Mouse (Mus musculus): Measurements from ENCODE around the gene Katnb1.

The Katnb1 gene

GRCm38 (mm10) chr8:95128750-95129260 lies 47.8 kb downstream of the Katnb1 start:
- no peaks in the 10 kb centered on the region for H3K27me3 ChIP-seq (ENCODE audit: insufficient read depth, low read length)
- TF ChIP-seq NANOG (IDR thresholded peaks at IDR 0.05; ENCODE audit: borderline replicate concordance, low read length), result no peak
- no peak for TF ChIP-seq POU5F1 (IDR thresholded peaks at IDR 0.05; ENCODE audit: borderline replicate concordance, low read length)
- no peak for TF ChIP-seq CTCF (conservative IDR thresholded peaks at IDR 0.05; ENCODE audit: low read length)
- H3K4me3 ChIP-seq (replicated peaks; ENCODE audit: low read length), result peak overlapping the region; percentile 7; the same call in 1 of the 2 replicates
- H3K4me1 ChIP-seq (replicated peaks; ENCODE audit: low read depth, low read length), result peaks cover 68% of the 10 kb centered on the region
- no peaks in the 10 kb centered on the region for H3K9me3 ChIP-seq (ENCODE audit: low read length)
- H3K36me3 ChIP-seq (ENCODE audit: insufficient read depth, low read length), result peaks cover 49% of the 10 kb centered on the region

GRCm38 (mm10) chr8:95130966-95131537 lies 50.1 kb downstream of the Katnb1 start:
- H3K4me1 ChIP-seq (replicated peaks; ENCODE audit: low read depth, low read length), result peaks cover 89% of the 10 kb centered on the region
- TF ChIP-seq NANOG (IDR thresholded peaks at IDR 0.05; ENCODE audit: borderline replicate concordance, low read length), result no peak
- TF ChIP-seq CTCF (conservative IDR thresholded peaks at IDR 0.05; ENCODE audit: low read length), result no peak
- TF ChIP-seq POU5F1 (IDR thresholded peaks at IDR 0.05; ENCODE audit: borderline replicate concordance, low read length), result no peak
- no peaks in the 10 kb centered on the region for H3K27me3 ChIP-seq (ENCODE audit: insufficient read depth, low read length)
- H3K9me3 ChIP-seq (ENCODE audit: low read length), result no peaks in the 10 kb centered on the region
- peaks cover 47% of the 10 kb centered on the region for H3K36me3 ChIP-seq (ENCODE audit: insufficient read depth, low read length)
- H3K4me3 ChIP-seq (replicated peaks; ENCODE audit: low read length), result peak overlapping the region; percentile 67

GRCm38 (mm10) chr8:95131983-95132382 lies 51.0 kb downstream of the Katnb1 start:
- Histone ChIP-seq H3K4me1 (replicated peaks; ENCODE audit: low read depth, low read length) (peaks cover 92% of the 10 kb centered on the region), H3K9me3 (ENCODE audit: low read length) (no peaks in the 10 kb centered on the region), H3K27me3 (ENCODE audit: insufficient read depth, low read length) (peaks cover 4% of the 10 kb centered on the region), H3K36me3 (ENCODE audit: insufficient read depth, low read length) (peaks cover 40% of the 10 kb centered on the region), H3K4me3 (replicated peaks; ENCODE audit: low read length) (peak overlapping the region; percentile 67)
- no peak for TF ChIP-seq NANOG (IDR thresholded peaks at IDR 0.05; ENCODE audit: borderline replicate concordance, low read length)
- no peak for TF ChIP-seq CTCF (conservative IDR thresholded peaks at IDR 0.05; ENCODE audit: low read length)
- TF ChIP-seq POU5F1 (IDR thresholded peaks at IDR 0.05; ENCODE audit: borderline replicate concordance, low read length), result no peak

- Histone ChIP-seq H3K4me1 (replicated peaks; ENCODE audit: low read depth, low read length) (peaks cover 98% of the 10 kb centered on the region), H3K36me3 (ENCODE audit: insufficient read depth, low read length) (peaks cover 25% of the 10 kb centered on the region), H3K9me3 (ENCODE audit: low read length) (no peaks in the 10 kb centered on the region), H3K4me3 (replicated peaks; ENCODE audit: low read length) (0 out of 2 replicates have a peak overlapping the region, but pooled peaks have one; percentile 13), H3K27me3 (ENCODE audit: insufficient read depth, low read length) (peaks cover 10% of the 10 kb centered on the region)
- TF ChIP-seq CTCF (conservative IDR thresholded peaks at IDR 0.05; ENCODE audit: low read length), result no peak
- TF ChIP-seq POU5F1 (IDR thresholded peaks at IDR 0.05; ENCODE audit: borderline replicate concordance, low read length), result no peak
- no peak for TF ChIP-seq NANOG (IDR thresholded peaks at IDR 0.05; ENCODE audit: borderline replicate concordance, low read length)
Observed at GRCm38 (mm10) chr8:95134186-95134585, 53.2 kb downstream of the Katnb1 start.

- TF ChIP-seq POU5F1 (IDR thresholded peaks at IDR 0.05; ENCODE audit: borderline replicate concordance, low read length), result no peak
- TF ChIP-seq NANOG (IDR thresholded peaks at IDR 0.05; ENCODE audit: borderline replicate concordance, low read length), result no peak
- no peak for TF ChIP-seq CTCF (conservative IDR thresholded peaks at IDR 0.05; ENCODE audit: low read length)
- Histone ChIP-seq H3K36me3 (ENCODE audit: insufficient read depth, low read length) (peaks cover 25% of the 10 kb centered on the region), H3K9me3 (ENCODE audit: low read length) (no peaks in the 10 kb centered on the region), H3K4me3 (replicated peaks; ENCODE audit: low read length) (no peak overlapping the region), H3K4me1 (replicated peaks; ENCODE audit: low read depth, low read length) (peaks cover 96% of the 10 kb centered on the region), H3K27me3 (ENCODE audit: insufficient read depth, low read length) (peaks cover 10% of the 10 kb centered on the region)
Observed at GRCm38 (mm10) chr8:95135242-95135641, 54.3 kb downstream of the Katnb1 start.

- no peak for TF ChIP-seq CTCF (conservative IDR thresholded peaks at IDR 0.05; ENCODE audit: low read length)
- no peak for TF ChIP-seq POU5F1 (IDR thresholded peaks at IDR 0.05; ENCODE audit: borderline replicate concordance, low read length)
- no peak for TF ChIP-seq NANOG (IDR thresholded peaks at IDR 0.05; ENCODE audit: borderline replicate concordance, low read length)
- H3K9me3 ChIP-seq (ENCODE audit: low read length), result no peaks in the 10 kb centered on the region
Observed at GRCm38 (mm10) chr8:95136218-95136617, 55.2 kb downstream of the Katnb1 start.

GRCm38 (mm10) chr8:95137201-95137600 lies 56.2 kb downstream of the Katnb1 start:
- Histone ChIP-seq H3K36me3 (ENCODE audit: insufficient read depth, low read length) (peaks cover 22% of the 10 kb centered on the region), H3K4me3 (replicated peaks; ENCODE audit: low read length) (peak overlapping the region; percentile 66), H3K27me3 (ENCODE audit: insufficient read depth, low read length) (peaks cover 10% of the 10 kb centered on the region), H3K9me3 (ENCODE audit: low read length) (no peaks in the 10 kb centered on the region), H3K4me1 (replicated peaks; ENCODE audit: low read depth, low read length) (peaks cover 94% of the 10 kb centered on the region)
- TF ChIP-seq NANOG (IDR thresholded peaks at IDR 0.05; ENCODE audit: borderline replicate concordance, low read length) (no peak), CTCF (conservative IDR thresholded peaks at IDR 0.05; ENCODE audit: low read length) (no peak), POU5F1 (IDR thresholded peaks at IDR 0.05; ENCODE audit: borderline replicate concordance, low read length) (no peak)

More at GRCm38 (mm10) chr8:95136218-95136617, 55.2 kb downstream of the Katnb1 start:
- H3K4me1 ChIP-seq (replicated peaks; ENCODE audit: low read depth, low read length), result peaks cover 96% of the 10 kb centered on the region
- no peak overlapping the region for H3K4me3 ChIP-seq (replicated peaks; ENCODE audit: low read length)
- peaks cover 25% of the 10 kb centered on the region for H3K36me3 ChIP-seq (ENCODE audit: insufficient read depth, low read length)
- peaks cover 10% of the 10 kb centered on the region for H3K27me3 ChIP-seq (ENCODE audit: insufficient read depth, low read length)

- Histone ChIP-seq H3K9me3 (ENCODE audit: low read length) (no peaks in the 10 kb centered on the region), H3K36me3 (ENCODE audit: insufficient read depth, low read length) (peaks cover 19% of the 10 kb centered on the region), H3K4me3 (replicated peaks; ENCODE audit: low read length) (peak overlapping the region; percentile 66), H3K4me1 (replicated peaks; ENCODE audit: low read depth, low read length) (peaks cover 91% of the 10 kb centered on the region), H3K27me3 (ENCODE audit: insufficient read depth, low read length) (peaks cover 10% of the 10 kb centered on the region)
- no peak for TF ChIP-seq NANOG (IDR thresholded peaks at IDR 0.05; ENCODE audit: borderline replicate concordance, low read length)
- no peak for TF ChIP-seq CTCF (conservative IDR thresholded peaks at IDR 0.05; ENCODE audit: low read length)
- no peak for TF ChIP-seq POU5F1 (IDR thresholded peaks at IDR 0.05; ENCODE audit: borderline replicate concordance, low read length)
Observed at GRCm38 (mm10) chr8:95137641-95138098, 56.7 kb downstream of the Katnb1 start.
